Mouse (Mus musculus) heart, postnatal 0 days (tissue): ENCODE measurements around the gene Fez2. TPM values are rescaled to one million over a fixed set of nuclear protein-coding genes. Genes with fewer than 3 reads are reported as not detected.

ENCODE experiments used
- ATAC-seq: fragments of 200-750 bp; cut with Nextera tagmentation; 2 replicates; pipeline ENCODE4 v1.8.0; 2017; ENCODE audit warnings: low read depth, moderate number of reproducible peaks, moderate library complexity; ENCODE audit not compliant: insufficient read depth
- DNase-seq: peaks from one replicate; pipeline ENCODE4 v3.0.0-alpha.2; 2016; ENCODE audit warnings: low spot score
- H3K27ac ChIP-seq: fragments of 300-500 bp; sonication (generic); 2 replicates; pipeline ENCODE4 v1.5.1; 2014; ENCODE audit warnings: low read depth, mild to moderate bottlenecking
- H3K27me3 ChIP-seq: fragments of 300-500 bp; sonication (generic); 2 replicates; pipeline ENCODE4 v1.6.1; 2014; ENCODE audit warnings: low read length, mixed read lengths; ENCODE audit not compliant: control insufficient read depth, insufficient read depth
- H3K36me3 ChIP-seq: fragments of 300-500 bp; sonication (generic); replicated peaks from 2 replicates; pipeline ENCODE4 v1.6.1; 2014; ENCODE audit warnings: low read length, mixed read lengths; ENCODE audit not compliant: control insufficient read depth, insufficient read depth
- H3K4me1 ChIP-seq: fragments of 300-500 bp; sonication (generic); 2 replicates; pipeline ENCODE4 v1.6.1; 2014; ENCODE audit warnings: antibody characterized with exemption; ENCODE audit not compliant: control insufficient read depth, insufficient read depth
- H3K4me2 ChIP-seq: fragments of 300-500 bp; sonication (generic); 2 replicates; pipeline ENCODE4 v1.6.1; 2014; ENCODE audit warnings: low read depth, mild to moderate bottlenecking, low read length, moderate library complexity
- H3K4me3 ChIP-seq: fragments of 300-500 bp; sonication (generic); 2 replicates; pipeline ENCODE4 v1.5.1; 2014; ENCODE audit warnings: low read depth, low read length
- H3K9ac ChIP-seq: fragments of 300-500 bp; sonication (generic); replicated peaks from 2 replicates; pipeline ENCODE4 v1.6.1; 2014; ENCODE audit warnings: low read depth, low read length, mixed read lengths
- H3K9me3 ChIP-seq: fragments of 300-500 bp; sonication (generic); replicated peaks from 2 replicates; pipeline ENCODE4 v1.6.1; 2016; ENCODE audit warnings: low read length; ENCODE audit not compliant: control insufficient read depth
- CTCF ChIP-seq: IDR thresholded peaks from 2 replicates; pipeline ENCODE4 v1.5.1; 2016; ENCODE audit warnings: antibody characterized with exemption, control low read depth, low read depth
- EP300 ChIP-seq: IDR thresholded peaks from 2 replicates; pipeline ENCODE4 v1.6.1; 2016; ENCODE audit warnings: antibody characterized with exemption, low read depth
- WGBS: fragments of 180-500 bp; shearing (Covaris S2); extraction: QIAGEN DNeasy Blood & Tissue Kit; methylation state at CpG from one replicate; pipeline ENCODE4 v1.1.7; 2014; 5-methylcytosine and 5-hydroxymethylcytosine counted together
- polyA plus RNA-seq: library from polyadenylated mRNA; unstranded; fragments of >200 nt; fragmentation: Nextera tagmentation; extraction: Ambion mirVana; gene quantifications from 2 replicates; pipeline ENCODE4 v1.2.1, GENCODE M21; 2015
- total RNA-seq: library from RNA; depleted of rRNA; stranded (reverse); fragments of >200 nt; gene quantifications from 2 replicates; pipeline ENCODE4 v1.2.3, GENCODE M21; 2014; ENCODE audit warnings: low replicate concordance

The Fez2 gene
- total and polyA plus RNA-seq, 2 experiments from 2014 or later, result 65.6 to 72.3 TPM

DNA sequence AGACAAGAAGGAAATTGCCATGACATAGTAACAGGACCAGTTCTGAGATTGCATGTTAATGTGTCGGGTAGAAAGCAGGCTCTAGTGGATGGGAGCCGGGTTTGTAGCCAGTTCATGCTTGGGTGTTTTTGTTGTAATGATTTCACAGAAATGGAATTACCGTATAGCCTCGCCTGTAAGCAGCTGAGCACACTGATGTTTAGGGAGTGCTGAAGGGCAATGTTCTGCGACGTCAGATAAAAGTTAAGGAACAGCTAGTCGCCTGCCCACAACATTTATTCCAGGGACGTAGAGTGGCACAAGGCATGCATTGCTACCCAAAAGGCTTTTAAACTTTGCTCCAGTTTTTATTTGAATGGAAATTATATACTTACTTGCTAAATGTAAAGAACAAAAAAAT, 86.5 kb downstream of the Fez2 start:
- no peaks in the 10 kb centered on the region for H3K4me1 ChIP-seq
- 71% methylated on average over 8 of the region's 8 CpGs for WGBS
- no peak overlapping the region for H3K9ac ChIP-seq
- H3K36me3 ChIP-seq, result 0 out of 2 replicates have a peak, but pooled peaks cover 17% of the 10 kb centered on the region
- no peak for ATAC-seq
- no peak overlapping the region for H3K27ac ChIP-seq
- H3K9me3 ChIP-seq, result no peaks in the 10 kb centered on the region
- no peaks in the 10 kb centered on the region for H3K27me3 ChIP-seq
- TF ChIP-seq EP300 (no peak), CTCF (no peak)
- no peak overlapping the region for H3K4me2 ChIP-seq
- no peak overlapping the region for H3K4me3 ChIP-seq
- no peak for DNase-seq

- H3K4me2 ChIP-seq, result no peak overlapping the region
- H3K9me3 ChIP-seq, result no peaks in the 10 kb centered on the region
- H3K4me1 ChIP-seq, result 0 out of 2 replicates have a peak, but pooled peaks cover under 1% of the 10 kb centered on the region
- WGBS, result 39% methylated on average over 3 of the region's 3 CpGs
- no peak for TF ChIP-seq CTCF
- TF ChIP-seq EP300, result no peak
- no peak overlapping the region for H3K4me3 ChIP-seq
- no peak for DNase-seq
- no peaks in the 10 kb centered on the region for H3K36me3 ChIP-seq
- no peaks in the 10 kb centered on the region for H3K27me3 ChIP-seq
- H3K27ac ChIP-seq, result no peak overlapping the region
- no peak for ATAC-seq
- no peak overlapping the region for H3K9ac ChIP-seq
Measured at GRCm38 (mm10) chr17:78328287-78328686, 89.7 kb downstream of the Fez2 start.

DNA sequence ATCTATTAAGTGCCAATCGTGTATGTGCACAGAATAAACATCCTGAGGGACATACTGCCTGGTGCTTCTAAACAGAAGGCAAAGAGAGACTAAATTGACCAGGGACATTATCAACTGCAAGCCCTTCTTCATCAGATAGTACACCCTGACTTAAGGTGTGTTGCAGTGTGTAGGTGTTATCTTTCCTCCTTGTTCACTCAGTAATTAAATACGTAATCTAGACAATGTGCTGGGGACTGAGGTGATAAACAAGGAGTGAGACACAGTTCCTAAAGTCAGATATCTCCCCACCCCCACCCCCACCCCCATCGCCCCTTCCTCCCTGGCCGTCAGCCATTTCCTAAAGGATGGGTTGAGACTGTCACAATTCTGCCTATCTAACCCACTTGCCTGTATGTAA, 90.8 kb downstream of the Fez2 start:
- DNase-seq (no peak), ATAC-seq (no peak)
- no peak overlapping the region for H3K4me3 ChIP-seq
- H3K27ac ChIP-seq, result no peak overlapping the region
- TF ChIP-seq CTCF (no peak), EP300 (no peak)
- H3K9me3 ChIP-seq, result no peaks in the 10 kb centered on the region
- 45% methylated on average over 4 of the region's 4 CpGs for WGBS
- H3K4me1 ChIP-seq, result peaks cover 8% of the 10 kb centered on the region; the same call in 1 of the 2 replicates
- no peak overlapping the region for H3K4me2 ChIP-seq
- H3K36me3 ChIP-seq, result no peaks in the 10 kb centered on the region
- no peak overlapping the region for H3K9ac ChIP-seq
- H3K27me3 ChIP-seq, result no peaks in the 10 kb centered on the region

- H3K36me3 ChIP-seq, result no peaks in the 10 kb centered on the region
- peak overlapping the region; percentile 36 for H3K27ac ChIP-seq
- ATAC-seq (no peak), DNase-seq (no peak)
- no peak overlapping the region for H3K4me2 ChIP-seq
- H3K27me3 ChIP-seq, result no peaks in the 10 kb centered on the region
- WGBS, result 64% methylated on average over 2 of the region's 2 CpGs
- peaks cover 8% of the 10 kb centered on the region; the same call in 1 of the 2 replicates for H3K4me1 ChIP-seq
- H3K4me3 ChIP-seq, result no peak overlapping the region
- no peaks in the 10 kb centered on the region for H3K9me3 ChIP-seq
- TF ChIP-seq EP300 (no peak), CTCF (no peak)
- H3K9ac ChIP-seq, result no peak overlapping the region
Measured at GRCm38 (mm10) chr17:78326381-78326780, 91.6 kb downstream of the Fez2 start.

DNA sequence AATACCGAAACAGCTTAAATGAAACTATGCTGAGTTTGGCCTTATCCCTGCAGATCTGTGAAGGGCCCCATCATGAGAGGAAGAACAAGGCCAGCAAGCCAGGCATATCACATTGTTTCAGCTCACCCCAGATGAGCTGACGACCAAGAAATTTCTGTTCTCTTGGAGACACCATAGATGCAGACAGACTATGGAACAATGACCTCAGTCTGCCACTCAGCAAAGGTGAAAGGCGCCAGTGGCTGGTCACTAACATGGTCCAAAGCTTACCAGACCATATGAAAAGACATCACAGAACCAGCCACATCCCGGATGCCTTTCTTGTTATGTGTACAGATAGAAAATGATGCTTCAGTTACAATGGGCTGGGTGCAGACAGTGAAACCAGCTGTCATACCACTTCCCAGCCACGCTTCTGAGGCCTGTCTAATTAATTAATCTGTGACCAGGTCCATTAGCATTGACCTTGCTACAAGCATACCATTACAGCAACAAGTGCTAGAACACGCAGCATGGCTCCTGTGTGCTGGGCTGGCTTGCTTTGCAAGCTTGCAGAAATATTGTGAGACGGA, 92.1 kb downstream of the Fez2 start:
- H3K4me1 ChIP-seq, result peaks cover 8% of the 10 kb centered on the region; the same call in 1 of the 2 replicates
- 82% methylated on average over 7 of the region's 7 CpGs for WGBS

More for the DNA sequence above, 92.1 kb downstream of the Fez2 start:
- DNase-seq (no peak), ATAC-seq (no peak)
- H3K36me3 ChIP-seq, result no peaks in the 10 kb centered on the region
- no peak overlapping the region for H3K4me3 ChIP-seq
- no peak overlapping the region for H3K4me2 ChIP-seq
- no peak overlapping the region for H3K9ac ChIP-seq
- 0 out of 2 replicates have a peak overlapping the region, but pooled peaks have one; percentile 36 for H3K27ac ChIP-seq
- no peaks in the 10 kb centered on the region for H3K9me3 ChIP-seq
- TF ChIP-seq CTCF (no peak), EP300 (no peak)
- no peaks in the 10 kb centered on the region for H3K27me3 ChIP-seq
